12 mouse cellular contexts compared by ENCODE assay signal in the genomic region with DNA sequence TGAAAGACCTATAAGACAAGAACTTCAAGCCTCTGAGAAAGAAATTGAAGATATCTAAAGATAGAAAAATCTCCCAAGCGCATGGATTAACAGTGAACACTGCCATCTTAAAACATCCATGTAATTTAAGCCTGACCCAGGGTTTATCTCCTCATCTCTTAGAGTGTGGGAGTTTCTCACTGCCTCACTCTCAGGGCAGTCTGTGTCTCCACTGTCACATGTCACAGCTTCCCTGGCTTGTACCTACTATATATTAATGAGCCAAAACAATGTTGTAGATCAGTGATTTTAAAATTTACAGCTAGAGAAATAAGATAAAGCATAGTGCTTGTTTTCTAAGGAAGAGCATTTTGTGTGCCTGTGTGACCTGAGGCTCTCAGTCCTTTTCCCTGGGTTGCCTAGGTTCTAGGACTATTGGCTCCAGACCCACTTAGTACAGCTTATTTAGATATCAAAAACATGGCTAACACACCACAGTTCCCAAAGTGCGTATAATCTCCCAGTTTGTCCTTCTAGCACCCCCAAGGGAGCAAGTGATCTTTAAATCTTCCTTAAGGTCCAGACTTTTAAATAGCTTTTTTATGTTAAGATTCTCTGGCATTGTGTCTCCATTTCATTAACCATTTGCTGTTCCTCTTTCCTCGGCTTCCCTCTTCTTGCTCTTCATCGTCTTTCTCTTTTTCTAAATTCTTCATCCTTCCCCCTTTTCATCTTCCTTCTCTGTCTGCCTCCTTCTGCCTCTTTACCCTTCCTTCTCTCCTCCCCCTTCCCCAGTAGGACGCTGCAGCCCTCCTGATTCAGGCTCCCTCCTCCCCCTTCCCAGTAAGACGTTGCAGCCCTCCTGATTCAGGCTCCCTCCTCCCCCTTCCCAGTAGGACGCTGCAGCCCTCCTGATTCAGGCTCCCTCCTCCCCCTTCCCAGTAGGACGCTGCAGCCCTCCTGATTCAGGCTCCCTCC. TPM values are rescaled to one million over a fixed set of nuclear protein-coding genes. Genes with fewer than 3 reads are reported as not detected.
A peak's percentile ranks its signal among the peaks of the same experiment; 100 is the strongest.
DNase-seq lines count a peak whose midpoint lies in the region; ATAC-seq lines count a peak whose summit lies in the region.
"Had no signal": no experiment of that assay in that cellular context is flagged by ENCODE, and none has a peak within 500 bp of the region (broad histone marks: within the 10 kb centered on the region; RNA-seq: fewer than 3 reads in every experiment).

No protein-coding gene starts in this region.

- peak overlapping the region; percentile 50 for H3K4me2 ChIP-seq in forebrain, embryonic 14.5 days (ENCODE audit: low read length)
- H3K4me2 ChIP-seq: liver, embryonic 15.5 days had no signal

- WGBS in heart, embryonic 10.5 days: 12% methylated on average over 8 of the region's 8 CpGs
- 14% methylated on average over 7 of the region's 8 CpGs for WGBS in forebrain, embryonic 14.5 days
- WGBS in midbrain, embryonic 10.5 days: 16% methylated on average over 8 of the region's 8 CpGs

- H3K36me3 ChIP-seq in heart, embryonic 10.5 days: no peaks in the 10 kb centered on the region
- H3K36me3 ChIP-seq in forebrain, embryonic 14.5 days (ENCODE audit: control insufficient read depth, insufficient read depth, low read length): no peaks in the 10 kb centered on the region
- H3K36me3 ChIP-seq in midbrain, embryonic 10.5 days: no peaks in the 10 kb centered on the region
- H3K36me3 ChIP-seq: liver, embryonic 15.5 days had no signal

- peak overlapping the region; percentile 43; the same call in 1 of the 2 replicates for H3K9ac ChIP-seq in forebrain, embryonic 14.5 days (ENCODE audit: low read length)
- H3K9ac ChIP-seq: liver, embryonic 15.5 days had no signal

- no peak for DNase-seq in heart, embryonic 10.5 days (ENCODE audit: low spot score)
- DNase-seq in heart, postnatal 14 days: no peak
- DNase-seq in ES-CJ7 (ENCODE audit: low read depth, low spot score): peak; percentile 56
- DNase-seq in forebrain, embryonic 14.5 days (ENCODE audit: low spot score): peak; percentile 23
- DNase-seq in midbrain, embryonic 10.5 days (ENCODE audit: low spot score): no peak
- DNase-seq in urinary bladder, adult 18-20 months (ENCODE audit: low spot score in 2 of 2): no peak
- no peak for DNase-seq in left cerebral cortex, adult 18-20 months (ENCODE audit: low spot score in 2 of 2)
- DNase-seq in cerebellum, adult 8-10 months: no peak
- DNase-seq: adrenal gland, postnatal 14 days; gastrocnemius, postnatal 10 days; right cerebral cortex, postnatal 4 days had no signal

- peak; percentile 67 for ATAC-seq in forebrain, embryonic 14.5 days

- H3K27me3 ChIP-seq in heart, embryonic 10.5 days (ENCODE audit: insufficient read depth, poor library complexity, severe bottlenecking): no peaks in the 10 kb centered on the region
- no peaks in the 10 kb centered on the region for H3K27me3 ChIP-seq in forebrain, embryonic 14.5 days (replicated peaks; ENCODE audit: control insufficient read depth, insufficient read depth, low read length)
- no peaks in the 10 kb centered on the region for H3K27me3 ChIP-seq in midbrain, embryonic 10.5 days (ENCODE audit: low read depth, poor library complexity, severe bottlenecking)
- H3K27me3 ChIP-seq: liver, embryonic 15.5 days had no signal

- peak overlapping the region; percentile 22; the same call in 1 of the 2 replicates for H3K27ac ChIP-seq in heart, embryonic 10.5 days
- no peak overlapping the region for H3K27ac ChIP-seq in forebrain, embryonic 14.5 days (ENCODE audit: low read depth, low read length)
- H3K27ac ChIP-seq in midbrain, embryonic 10.5 days (replicated peaks): peak overlapping the region; percentile 61
- H3K27ac ChIP-seq: liver, embryonic 15.5 days had no signal

- H3K4me3 ChIP-seq in heart, embryonic 10.5 days: peak overlapping the region; percentile 48
- peak overlapping the region; percentile 24 for H3K4me3 ChIP-seq in forebrain, embryonic 14.5 days (ENCODE audit: low read depth, low read length)
- peak overlapping the region; percentile 45 for H3K4me3 ChIP-seq in midbrain, embryonic 10.5 days
- H3K4me3 ChIP-seq: liver, embryonic 15.5 days had no signal

- H3K4me1 ChIP-seq in heart, embryonic 10.5 days: peaks cover 6% of the 10 kb centered on the region; the same call in 1 of the 2 replicates
- peaks cover 4% of the 10 kb centered on the region for H3K4me1 ChIP-seq in forebrain, embryonic 14.5 days (ENCODE audit: control insufficient read depth, insufficient read depth, low read length)
- peaks cover 10% of the 10 kb centered on the region for H3K4me1 ChIP-seq in midbrain, embryonic 10.5 days
- H3K4me1 ChIP-seq: liver, embryonic 15.5 days had no signal

- H3K9me3 ChIP-seq in heart, embryonic 10.5 days: no peaks in the 10 kb centered on the region
- H3K9me3 ChIP-seq in forebrain, embryonic 14.5 days (replicated peaks; ENCODE audit: control insufficient read depth, low read length): no peaks in the 10 kb centered on the region
- no peaks in the 10 kb centered on the region for H3K9me3 ChIP-seq in midbrain, embryonic 10.5 days (replicated peaks)
- H3K9me3 ChIP-seq: liver, embryonic 15.5 days had no signal

- intact Hi-C loops in heart, postnatal 14 days (cut with DNase I): no loop called here

RNA-seq across cellular contexts. Expression of gene Abcb1b, which starts 22.0 kb away (rescaled TPM):
- 0.80 and 1.1 TPM in 2 replicates for polyA plus RNA-seq in heart, embryonic 10.5 days (2016; fragmentation: Nextera tagmentation; extraction: Ambion mirVana)
- total RNA-seq in heart, postnatal 14 days (2021): 1 to 10 TPM; 1.4 to 3.1 TPM
- 0.30 and 0.80 TPM in 2 replicates for polyA plus RNA-seq in forebrain, embryonic 14.5 days (2014; fragmentation: Nextera tagmentation; extraction: Ambion mirVana)
- 0.42 and 1.4 TPM in 2 replicates for polyA plus RNA-seq in midbrain, embryonic 10.5 days (2016; fragmentation: Nextera tagmentation; extraction: Ambion mirVana)
- 1 to 10 TPM; 1.6 to 2.9 TPM for total RNA-seq in left cerebral cortex, adult 18-20 months (2021)

Comparison
In these comparisons a context has a peak if more than half of its experiments do, and no peak if none do; other contexts are left out.
1. DNase-seq: peak in ES-CJ7 (single experiment) and forebrain, embryonic 14.5 days (single experiment); none in heart, embryonic 10.5 days (single experiment), heart, postnatal 14 days (0 of 2), midbrain, embryonic 10.5 days (single experiment), urinary bladder, adult 18-20 months (0 of 2), left cerebral cortex, adult 18-20 months (0 of 2) and cerebellum, adult 8-10 months (single experiment).
2. Peak in every context shown above with its lines, with median percentiles within 50 percentile points of each other: H3K4me3 ChIP-seq.